ENCODE assay signal across 7 mouse cellular contexts in the genomic region with DNA sequence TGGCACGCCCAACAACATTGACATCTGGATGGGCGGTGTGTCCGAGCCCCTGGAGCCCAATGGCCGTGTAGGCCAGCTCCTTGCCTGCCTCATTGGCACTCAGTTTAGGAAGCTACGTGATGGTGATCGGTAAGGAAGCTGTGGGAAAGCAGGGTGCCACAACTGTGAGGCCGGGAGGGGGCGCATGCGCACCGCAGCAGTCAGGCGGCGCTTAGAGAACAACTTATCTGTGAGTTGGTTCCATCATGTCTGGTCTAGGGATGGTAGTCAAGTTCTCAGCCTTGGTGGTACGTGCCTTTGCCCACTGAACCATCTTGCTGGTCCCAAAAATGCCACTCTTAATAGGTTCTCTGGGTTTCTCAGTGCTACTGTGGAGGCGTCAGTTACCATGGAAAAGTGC. TPM values are rescaled to one million over a fixed set of nuclear protein-coding genes. Genes with fewer than 3 reads are reported as not detected.
A peak's percentile ranks its signal among the peaks of the same experiment; 100 is the strongest.
DNase-seq lines count a peak whose midpoint lies in the region; ATAC-seq and TF ChIP-seq lines count a peak whose summit lies in the region.

No protein-coding gene starts in this region.

- TF ChIP-seq CTCF in kidney, postnatal 0 days (IDR thresholded peaks at IDR 0.05; ENCODE audit: low read depth): peak; percentile 73
- TF ChIP-seq CTCF in CH12.LX (conservative IDR thresholded peaks at IDR 0.05 in 1 of 2, IDR thresholded peaks at IDR 0.05 in 1 of 2; ENCODE audit: low read depth in 2 of 2, low read length in 2 of 2): peak; percentile 50 to 93; a peak in 3 of 4 replicates

- DNase-seq in kidney, postnatal 0 days (ENCODE audit: low spot score): peak; percentile 53
- no peak for DNase-seq in kidney, adult 9 months
- DNase-seq in CH12.LX (ENCODE audit: extremely low read depth): peak; percentile 65
- peak; percentile 25 for DNase-seq in Muller cell, postnatal 12 days (ENCODE audit: inconsistent ontology term)
- DNase-seq in left cerebral cortex, postnatal 4 days: peak; percentile 32
- no peak for DNase-seq in c-Kit-positive CD71-positive TER-119-positive erythroid progenitor cells, embryonic 14.5 days (ENCODE audit: low spot score)
- no peak for DNase-seq in gastrocnemius, postnatal 25 days

- no peak overlapping the region for H3K4me3 ChIP-seq in kidney, postnatal 0 days (replicated peaks; ENCODE audit: low read depth, low read length)
- H3K4me3 ChIP-seq in CH12.LX (replicated peaks in 1 of 3; ENCODE audit: low read depth in 2 of 3, low read length in 2 of 3, poor library complexity in 1 of 3): peak overlapping the region in 1 of 3 experiments; percentile 17

- no peaks in the 10 kb centered on the region for H3K27me3 ChIP-seq in kidney, postnatal 0 days (ENCODE audit: insufficient read depth, low read length)
- H3K27me3 ChIP-seq in CH12.LX (replicated peaks): peaks cover 23% of the 10 kb centered on the region

- 47% methylated on average over 14 of the region's 14 CpGs for WGBS in kidney, postnatal 0 days

- dilution Hi-C loops in CH12.LX (cut with MboI; ENCODE audit: extremely low pct_ligation_motif_present, extremely low pct_unique_long_range_greater_than_20kb, low sequenced_read_pairs): no loop called here

- intact Hi-C loops in left cerebral cortex, postnatal 4 days (cut with DNase I): no loop called here

- no peaks in the 10 kb centered on the region for H3K9me3 ChIP-seq in kidney, postnatal 0 days (replicated peaks; ENCODE audit: low read length)
- H3K9me3 ChIP-seq in CH12.LX (replicated peaks; ENCODE audit: low read length): no peaks in the 10 kb centered on the region

- ATAC-seq in kidney, postnatal 0 days (replicated peaks; ENCODE audit: low FRiP score, low read depth): no peak

- H3K4me1 ChIP-seq in kidney, postnatal 0 days (replicated peaks; ENCODE audit: insufficient read depth, low read length): no peaks in the 10 kb centered on the region
- peaks cover 16% of the 10 kb centered on the region in 2 experiments for H3K4me1 ChIP-seq in CH12.LX (ENCODE audit: control insufficient read depth in 1 of 2, insufficient read depth in 2 of 2)

- H3K79me2 ChIP-seq in CH12.LX (replicated peaks; ENCODE audit: control insufficient read depth, extremely low read depth, insufficient read depth, poor library complexity, severe bottlenecking): no peaks in the 10 kb centered on the region

- no peak overlapping the region for H3K9ac ChIP-seq in kidney, postnatal 0 days (ENCODE audit: low read depth, low read length)
- no peak overlapping the region for H3K9ac ChIP-seq in CH12.LX (ENCODE audit: insufficient read depth, low read depth)

- H3K36me3 ChIP-seq in kidney, postnatal 0 days (ENCODE audit: insufficient read depth, low read length): no peaks in the 10 kb centered on the region
- no peaks in the 10 kb centered on the region for H3K36me3 ChIP-seq in CH12.LX (replicated peaks in 1 of 2; ENCODE audit: control insufficient read depth in 1 of 2, insufficient read depth in 1 of 2, low read length in 1 of 2)

- TF ChIP-seq POLR2A in CH12.LX (IDR thresholded peaks at IDR 0.05; ENCODE audit: low read depth, low read length): no peak

- H3K27ac ChIP-seq in kidney, postnatal 0 days: no peak overlapping the region
- H3K27ac ChIP-seq in CH12.LX (ENCODE audit: insufficient read depth, low read depth): no peak overlapping the region

- in situ Hi-C loops in CH12.LX (cut with MboI; ENCODE audit: low pct_ligation_motif_present, low pct_unique_long_range_greater_than_20kb, low sequenced_read_pairs): loop anchor here (5.0 kb wide), 1 partner anchor 75 kb away; a partner anchor contains a TSS

- peak; percentile 90 for TF ChIP-seq RAD21 in CH12.LX (IDR thresholded peaks at IDR 0.05; ENCODE audit: low read depth, low read length)

- no peak for TF ChIP-seq EP300 in CH12.LX (IDR thresholded peaks at IDR 0.05; ENCODE audit: low read length)

- no peak overlapping the region for H3K4me2 ChIP-seq in kidney, postnatal 0 days (ENCODE audit: low read length)
- H3K4me2 ChIP-seq in CH12.LX (ENCODE audit: insufficient read depth, low read depth, poor library complexity, severe bottlenecking): peak overlapping the region; percentile 55

TF ChIP-seq in CH12.LX, 34 proteins besides CTCF, POLR2A, EP300 and RAD21:
- TF ChIP-seq USF2 (conservative IDR thresholded peaks at IDR 0.05; ENCODE audit: low read depth, low read length) (no peak), RCOR1 (conservative IDR thresholded peaks at IDR 0.05; ENCODE audit: low read depth, low read length) (no peak), MEF2A (IDR thresholded peaks at IDR 0.05; ENCODE audit: borderline replicate concordance, low read depth, low read length) (no peak), POLR2AphosphoS2 (IDR thresholded peaks at IDR 0.05; ENCODE audit: low read depth, low read length) (no peak), USF1 (IDR thresholded peaks at IDR 0.05; ENCODE audit: low read depth, low read length) (no peak), ZMIZ1 (IDR thresholded peaks at IDR 0.05; ENCODE audit: low read depth, low read length) (no peak), HCFC1 (IDR thresholded peaks at IDR 0.05; ENCODE audit: low read depth, low read length) (no peak), MAX (IDR thresholded peaks at IDR 0.05; ENCODE audit: low read length) (peak; percentile 57), JUN (IDR thresholded peaks at IDR 0.05; ENCODE audit: insufficient read depth, low read depth, low read length) (no peak), ZC3H11A (IDR thresholded peaks at IDR 0.05; ENCODE audit: low read depth, low read length) (peak; percentile 57), NRF1 (IDR thresholded peaks at IDR 0.05; ENCODE audit: low read depth, low read length) (peak; percentile 89), CHD2 (IDR thresholded peaks at IDR 0.05; ENCODE audit: low read length) (0 out of 2 replicates have a peak, but pooled peaks have one; percentile 16), ELF1 (IDR thresholded peaks at IDR 0.05; ENCODE audit: low read depth, low read length) (peak; percentile 45), MAFK (IDR thresholded peaks at IDR 0.05; ENCODE audit: insufficient replicate concordance, low read length) (no peak), MAZ (IDR thresholded peaks at IDR 0.05; ENCODE audit: low read depth, low read length) (no peak), SIN3A (IDR thresholded peaks at IDR 0.05; ENCODE audit: low read length) (no peak), BHLHE40 (IDR thresholded peaks at IDR 0.05; ENCODE audit: low read depth, low read length) (no peak), GABPA (IDR thresholded peaks at IDR 0.05; ENCODE audit: insufficient replicate concordance, low read depth, low read length) (no peak), MXI1 (IDR thresholded peaks at IDR 0.05; ENCODE audit: low read depth, low read length) (no peak), ZKSCAN1 (IDR thresholded peaks at IDR 0.05; ENCODE audit: borderline replicate concordance, low read depth, low read length) (no peak), SMC3 (IDR thresholded peaks at IDR 0.05; ENCODE audit: low read depth, low read length) (peak; percentile 87), MYC (IDR thresholded peaks at IDR 0.05; ENCODE audit: low read depth, low read length) (peak; percentile 30; the same call in 1 of the 2 replicates), KAT2A (IDR thresholded peaks at IDR 0.05; ENCODE audit: insufficient replicate concordance, low read length) (no peak), TCF12 (IDR thresholded peaks at IDR 0.05; ENCODE audit: low read depth, low read length) (peak; percentile 29; the same call in 1 of the 2 replicates), JUND (conservative IDR thresholded peaks at IDR 0.05; ENCODE audit: low read depth, low read length) (no peak), ETS1 (conservative IDR thresholded peaks at IDR 0.05; ENCODE audit: low read depth, low read length) (no peak), IRF4 (IDR thresholded peaks at IDR 0.05; ENCODE audit: low read depth, low read length) (peak; percentile 61; the same call in 1 of the 2 replicates), NELFE (IDR thresholded peaks at IDR 0.05; ENCODE audit: low read depth, low read length) (peak; percentile 56; the same call in 1 of the 2 replicates), CHD1 (IDR thresholded peaks at IDR 0.05; ENCODE audit: low read depth, low read length) (no peak), UBTF (IDR thresholded peaks at IDR 0.05; ENCODE audit: low read depth, low read length) (no peak), TBP (conservative IDR thresholded peaks at IDR 0.05; ENCODE audit: low read depth, low read length) (no peak), ZNF384 (IDR thresholded peaks at IDR 0.05; ENCODE audit: low read depth, low read length) (no peak)

RNA-seq across cellular contexts. Expression of a gene that starts 9.2 kb away (rescaled TPM):
- polyA plus RNA-seq in kidney, postnatal 0 days (2015; fragmentation: Nextera tagmentation; extraction: Ambion mirVana): 0.12 and 0.52 TPM in 2 replicates
- total RNA-seq in CH12.LX (2012; rRNA removed): not detected in 2 replicates
- total RNA-seq in CH12.LX (2014; rRNA removed): not detected in 2 replicates
- not detected in 2 replicates for polyA plus RNA-seq in CH12.LX (2012; ENCODE audit: insufficient read length, low read depth)
- total RNA-seq in left cerebral cortex, postnatal 4 days (2021): under 1 TPM in 1 of 2 experiments, not detected in 1; 0.32 TPM
- total RNA-seq in gastrocnemius, postnatal 25 days (2021): not detected

RNA-seq across cellular contexts. Expression of a gene that starts 25.5 kb away (rescaled TPM):
- polyA plus RNA-seq in kidney, postnatal 0 days (2015; fragmentation: Nextera tagmentation; extraction: Ambion mirVana): 1.0 and 2.0 TPM in 2 replicates
- total RNA-seq in CH12.LX (2012; rRNA removed) (not detected in 2 replicates), CH12.LX (2014; rRNA removed) (not detected in 2 replicates)
- polyA plus RNA-seq in CH12.LX (2012; ENCODE audit: insufficient read length, low read depth): not detected in 2 replicates
- 1 to 10 TPM in 1 of 2 experiments, under 1 TPM in 1; 0.30 to 1.0 TPM for total RNA-seq in left cerebral cortex, postnatal 4 days (2021)
- not detected for total RNA-seq in gastrocnemius, postnatal 25 days (2021)

RNA-seq across cellular contexts. Expression of a gene that starts 42.3 kb away (rescaled TPM):
- 1.9 and 2.5 TPM in 2 replicates for polyA plus RNA-seq in kidney, postnatal 0 days (2015; fragmentation: Nextera tagmentation; extraction: Ambion mirVana)
- total RNA-seq in CH12.LX (2012; rRNA removed) (19.9 and 36.9 TPM in 2 replicates), CH12.LX (2014; rRNA removed) (12.8 and 16.5 TPM in 2 replicates)
- polyA plus RNA-seq in CH12.LX (2012; ENCODE audit: insufficient read length, low read depth): 11.6 and 12.3 TPM in 2 replicates
- 100 to 1,000 TPM; 180 to 186 TPM for total RNA-seq in left cerebral cortex, postnatal 4 days (2021)
- under 1 TPM in 1 of 2 experiments, not detected in 1; 0.08 TPM for total RNA-seq in gastrocnemius, postnatal 25 days (2021)

RNA-seq across cellular contexts. Expression of a gene that starts 50.4 kb away (rescaled TPM):
- 10.1 and 12.2 TPM in 2 replicates for polyA plus RNA-seq in kidney, postnatal 0 days (2015; fragmentation: Nextera tagmentation; extraction: Ambion mirVana)
- total RNA-seq in CH12.LX (2012; rRNA removed): 17.9 and 24.4 TPM in 2 replicates
- total RNA-seq in CH12.LX (2014; rRNA removed): 16.9 and 20.4 TPM in 2 replicates
- polyA plus RNA-seq in CH12.LX (2012; ENCODE audit: insufficient read length, low read depth): 26.3 and 27.7 TPM in 2 replicates
- 1 to 10 TPM; 7.4 to 7.6 TPM for total RNA-seq in left cerebral cortex, postnatal 4 days (2021)
- total RNA-seq in gastrocnemius, postnatal 25 days (2021): 1 to 10 TPM; 1.2 to 1.5 TPM

Comparison
In these comparisons a context has a peak if more than half of its experiments do, and no peak if none do; other contexts are left out.
1. DNase-seq: peak in kidney, postnatal 0 days (single experiment), CH12.LX (single experiment), Muller cell, postnatal 12 days (single experiment) and left cerebral cortex, postnatal 4 days (single experiment); none in kidney, adult 9 months (single experiment), c-Kit-positive CD71-positive TER-119-positive erythroid progenitor cells, embryonic 14.5 days (single experiment) and gastrocnemius, postnatal 25 days (single experiment).
2. RNA of a gene that starts 42.3 kb away (total RNA-seq): 180 to 186 TPM in left cerebral cortex, postnatal 4 days and 12.8 to 36.9 TPM in CH12.LX; 0.08 TPM in gastrocnemius, postnatal 25 days; every median in the first group is over 10 times any median in the second.